Mouse (Mus musculus) hindbrain, embryonic 14.5 days (tissue): ENCODE results near the gene Nrsn2. TPM values are rescaled to one million over a fixed set of nuclear protein-coding genes. Genes with fewer than 3 reads are reported as not detected.
"Not testable (repeated sequence)": the region's sequence is repeated elsewhere in the genome, so short reads cannot be mapped to it uniquely, and the experiment has no call there.

ENCODE experiments used
- ATAC-seq: fragments of 200-750 bp; cut with Nextera tagmentation; 2 replicates; pipeline ENCODE4 v1.8.0; 2017; ENCODE audit warnings: moderate number of reproducible peaks, mild to moderate bottlenecking, moderate TSS enrichment, moderate library complexity; ENCODE audit not compliant: low FRiP score
- DNase-seq: peaks from one replicate; pipeline ENCODE4 v3.0.0-alpha.2; 2015; ENCODE audit warnings: low spot score
- H3K27ac ChIP-seq: fragments of 300-500 bp; sonication (generic); 2 replicates; pipeline ENCODE4 v1.5.1; 2014; ENCODE audit warnings: mild to moderate bottlenecking, moderate library complexity
- H3K27me3 ChIP-seq: fragments of 300-500 bp; sonication (generic); 2 replicates; pipeline ENCODE4 v1.6.1; 2014; ENCODE audit warnings: mild to moderate bottlenecking, low read length, mixed read lengths; ENCODE audit not compliant: control insufficient read depth, insufficient read depth
- H3K36me3 ChIP-seq: fragments of 300-500 bp; sonication (generic); replicated peaks from 2 replicates; pipeline ENCODE4 v1.6.1; 2014; ENCODE audit not compliant: control insufficient read depth, insufficient read depth
- H3K4me1 ChIP-seq: fragments of 300-500 bp; sonication (generic); replicated peaks from 2 replicates; pipeline ENCODE4 v1.6.1; 2014; ENCODE audit warnings: antibody characterized with exemption, low read length, mixed read lengths; ENCODE audit not compliant: control insufficient read depth, insufficient read depth
- H3K4me2 ChIP-seq: fragments of 300-500 bp; sonication (generic); replicated peaks from 2 replicates; pipeline ENCODE4 v1.6.1; 2014; ENCODE audit warnings: mild to moderate bottlenecking, moderate library complexity
- H3K4me3 ChIP-seq: fragments of 300-500 bp; sonication (generic); replicated peaks from 2 replicates; pipeline ENCODE4 v1.5.1; 2014; ENCODE audit warnings: mild to moderate bottlenecking, low read length
- H3K9ac ChIP-seq: fragments of 300-500 bp; sonication (generic); 2 replicates; pipeline ENCODE4 v1.6.1; 2014
- H3K9me3 ChIP-seq: fragments of 300-500 bp; sonication (generic); 2 replicates; pipeline ENCODE4 v1.6.1; 2016; ENCODE audit warnings: low read length; ENCODE audit not compliant: control insufficient read depth
- WGBS: fragments of 180-500 bp; shearing (Covaris S2); extraction: QIAGEN DNeasy Blood & Tissue Kit; methylation state at CpG from one replicate; pipeline ENCODE4 v1.1.7; 2014; 5-methylcytosine and 5-hydroxymethylcytosine counted together
- polyA plus RNA-seq: library from polyadenylated mRNA; unstranded; fragments of >200 nt; fragmentation: Nextera tagmentation; extraction: Ambion mirVana; gene quantifications from 2 replicates; pipeline ENCODE4 v1.2.1, GENCODE M21; 2014

Gene Nrsn2
- polyA plus RNA-seq, 1 experiment from 2014 or later: 48.0 TPM

DNA sequence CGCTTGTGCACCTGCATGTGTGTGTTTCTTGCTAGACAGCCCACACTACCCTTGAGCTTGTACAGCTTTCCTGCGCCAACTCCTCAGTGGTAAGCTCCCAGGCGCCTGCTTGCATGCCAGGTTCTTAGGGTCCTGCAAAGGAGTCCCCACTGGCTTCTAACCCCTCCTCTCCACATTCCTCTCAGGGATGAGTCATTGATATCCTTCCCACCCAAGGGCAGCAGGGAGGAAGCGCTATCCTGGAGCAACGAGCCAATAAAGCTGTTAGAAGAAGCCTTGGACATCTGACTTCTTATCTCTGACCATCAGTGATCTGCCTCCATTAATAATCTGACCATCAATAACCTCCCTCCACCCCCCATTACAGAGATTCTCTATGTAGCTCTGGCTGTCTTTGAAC, 8.5 kb downstream of the Nrsn2 start:
- Histone ChIP-seq H3K4me2 (no peak overlapping the region), H3K36me3 (no peaks in the 10 kb centered on the region), H3K9me3 (no peaks in the 10 kb centered on the region), H3K27ac (no peak overlapping the region), H3K27me3 (no peaks in the 10 kb centered on the region), H3K9ac (no peak overlapping the region), H3K4me3 (no peak overlapping the region), H3K4me1 (no peaks in the 10 kb centered on the region)
- no peak for DNase-seq
- WGBS: 95% methylated on average over 5 of the region's 5 CpGs
- ATAC-seq: no peak

DNA sequence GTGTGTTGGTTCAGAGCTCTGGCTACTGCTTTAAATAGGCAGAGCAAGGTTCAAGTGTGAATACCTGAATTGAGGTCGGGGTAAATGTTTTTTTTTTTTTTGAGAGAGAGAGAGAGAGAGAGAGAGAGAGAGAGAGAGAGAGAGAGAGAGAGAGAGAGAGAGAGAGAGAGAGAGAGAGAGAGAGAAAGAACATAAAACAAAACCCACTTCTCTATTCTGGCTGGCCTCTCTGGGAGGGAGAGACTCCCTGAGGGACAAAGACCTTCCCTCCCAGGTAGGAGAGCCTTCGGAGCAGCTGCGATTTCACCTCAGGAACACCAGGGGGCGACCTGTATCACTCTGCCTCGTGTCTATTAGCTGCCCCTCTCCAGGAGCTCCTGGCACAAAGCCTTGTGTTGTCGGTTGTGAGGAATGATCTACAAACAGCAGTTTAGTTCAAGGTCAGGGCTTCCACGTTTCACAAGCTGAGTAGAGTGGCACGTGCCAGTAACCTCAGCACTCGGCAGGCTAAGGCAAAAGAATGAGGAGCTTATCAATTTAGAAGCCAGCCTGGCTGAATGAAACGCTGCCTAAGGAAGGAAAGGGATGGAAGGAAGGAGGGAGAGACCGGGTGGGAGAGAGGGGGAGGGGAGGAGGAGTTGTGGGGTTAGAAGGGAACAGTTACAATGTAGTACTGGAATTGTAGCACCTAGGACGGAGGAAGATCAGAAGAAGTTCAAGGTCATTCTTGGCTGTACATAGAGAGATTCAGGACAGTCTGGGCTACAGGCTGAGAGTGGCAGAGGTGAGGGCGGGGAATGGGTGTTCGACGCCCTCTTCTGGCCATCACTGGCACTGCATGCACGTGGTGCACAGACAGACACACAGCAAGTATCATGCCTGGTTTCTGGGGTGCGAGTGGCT, 12.9 kb downstream of the Nrsn2 start:
- H3K4me2 ChIP-seq: peak overlapping the region; percentile 30
- no peaks in the 10 kb centered on the region for H3K27me3 ChIP-seq
- DNase-seq: peak; percentile 77
- H3K27ac ChIP-seq: peak overlapping the region; percentile 66; the same call in 1 of the 2 replicates
- no peaks in the 10 kb centered on the region for H3K36me3 ChIP-seq
- no peaks in the 10 kb centered on the region for H3K9me3 ChIP-seq
- ATAC-seq: peak; percentile 76
- H3K4me1 ChIP-seq: no peaks in the 10 kb centered on the region
- H3K9ac ChIP-seq: no peak overlapping the region
- no peak overlapping the region for H3K4me3 ChIP-seq
- 8% methylated on average over 17 of the region's 17 CpGs for WGBS

DNA sequence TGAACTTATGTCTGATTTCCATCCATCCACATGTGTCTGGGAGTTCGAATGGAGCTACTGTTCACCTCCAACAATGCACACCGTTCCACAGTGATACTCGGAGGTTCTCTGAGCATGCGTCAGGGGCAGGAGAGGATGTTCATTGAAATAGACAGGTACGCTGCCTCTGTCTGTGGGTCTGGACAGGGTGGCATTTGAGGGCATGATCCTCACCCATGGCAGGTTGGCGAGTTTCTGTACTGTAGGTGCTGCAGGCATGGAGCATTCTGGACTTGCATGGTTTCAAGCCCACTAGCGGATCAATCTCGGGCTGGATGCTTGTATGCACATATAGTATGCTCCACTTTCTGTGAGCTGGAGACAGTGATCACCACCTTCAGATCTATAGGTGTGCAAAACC, 15.2 kb downstream of the Nrsn2 start:
- Histone ChIP-seq H3K27ac (no peak overlapping the region), H3K4me1 (no peaks in the 10 kb centered on the region), H3K36me3 (no peaks in the 10 kb centered on the region), H3K4me2 (no peak overlapping the region), H3K9ac (no peak overlapping the region), H3K27me3 (no peaks in the 10 kb centered on the region), H3K4me3 (no peak overlapping the region), H3K9me3 (no peaks in the 10 kb centered on the region)
- DNase-seq: no peak
- 88% methylated on average over 8 of the region's 8 CpGs for WGBS
- ATAC-seq: no peak

DNA sequence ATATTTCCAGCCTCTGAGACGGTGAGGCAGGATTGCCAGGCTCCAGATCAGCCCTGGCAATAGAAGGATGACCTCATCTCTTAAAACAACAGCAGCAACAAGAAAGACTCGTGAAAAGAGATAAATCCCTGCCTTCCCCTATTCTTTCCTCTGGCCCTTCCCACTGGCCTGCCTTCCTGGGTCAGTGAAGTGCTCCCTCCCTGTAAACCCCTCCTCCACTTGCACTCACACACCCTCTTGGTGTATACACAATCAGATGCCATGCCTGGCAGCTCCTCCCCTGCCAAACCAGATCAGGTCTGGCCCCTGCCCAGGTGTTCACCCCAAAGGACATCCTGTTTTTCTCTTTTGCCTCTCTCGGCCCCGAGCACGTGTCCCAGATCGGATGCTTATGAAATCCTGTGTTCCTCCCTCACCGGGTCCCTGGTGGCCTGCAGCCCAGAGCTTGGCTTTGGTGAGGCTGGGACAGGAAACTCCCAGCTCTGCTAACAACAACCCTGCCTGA, 16.1 kb downstream of the Nrsn2 start:
- Histone ChIP-seq H3K4me3 (no peak overlapping the region), H3K9me3 (no peaks in the 10 kb centered on the region), H3K9ac (no peak overlapping the region), H3K27me3 (no peaks in the 10 kb centered on the region), H3K36me3 (no peaks in the 10 kb centered on the region), H3K27ac (no peak overlapping the region), H3K4me2 (no peak overlapping the region), H3K4me1 (no peaks in the 10 kb centered on the region)
- 66% methylated on average over 7 of the region's 7 CpGs for WGBS
- ATAC-seq: no peak
- DNase-seq: no peak

DNA sequence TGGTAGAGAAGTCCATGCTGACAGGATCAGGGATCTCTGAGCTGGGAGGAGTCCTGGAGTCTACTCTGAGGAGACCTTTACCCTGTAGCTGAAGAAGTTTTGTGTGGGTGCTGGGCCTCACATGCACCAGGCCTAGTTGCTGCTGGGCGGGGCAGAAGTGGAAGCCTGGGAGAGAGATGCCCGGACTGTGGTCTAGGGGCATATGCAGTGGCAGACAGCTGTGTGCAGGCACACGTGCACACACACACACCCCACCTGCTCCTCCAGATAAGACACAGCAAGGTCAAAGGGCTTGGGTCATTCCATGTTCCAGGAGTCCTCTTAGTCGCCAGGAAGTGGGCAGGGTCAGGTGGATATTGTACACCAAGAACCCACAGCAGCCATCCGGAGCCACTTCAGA, 16.8 kb downstream of the Nrsn2 start:
- DNase-seq: no peak

DNA sequence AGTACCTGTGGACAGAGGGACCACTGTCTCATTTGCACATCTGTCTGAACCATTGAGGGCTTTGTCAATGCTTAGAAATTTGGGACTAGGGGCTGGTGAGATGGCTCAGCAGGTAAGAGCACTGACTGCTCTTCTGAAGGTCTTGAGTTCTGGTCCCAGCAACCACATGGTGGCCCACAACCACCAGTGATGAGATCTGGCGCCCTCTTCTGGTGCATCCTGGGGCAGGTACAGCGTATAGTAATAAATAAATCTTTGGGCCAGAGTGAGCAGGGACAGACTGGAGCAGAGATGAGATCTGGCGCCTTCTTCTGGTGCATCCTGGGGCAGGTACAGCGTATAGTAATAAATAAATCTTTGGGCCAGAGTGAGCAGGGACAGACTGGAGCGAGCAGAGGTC, 17.5 kb downstream of the Nrsn2 start:
- not testable (repeated sequence) for ATAC-seq, H3K4me3 ChIP-seq, H3K9ac ChIP-seq, H3K4me1 ChIP-seq, H3K27ac ChIP-seq, DNase-seq, H3K27me3 ChIP-seq, H3K9me3 ChIP-seq, H3K4me2 ChIP-seq, H3K36me3 ChIP-seq
- WGBS: 73% methylated on average over 5 of the region's 5 CpGs

More for the DNA sequence above, 16.8 kb downstream of the Nrsn2 start:
- H3K36me3 ChIP-seq: no peaks in the 10 kb centered on the region
- no peak for ATAC-seq
- WGBS: 82% methylated on average over 5 of the region's 5 CpGs
- H3K4me3 ChIP-seq: no peak overlapping the region
- no peak overlapping the region for H3K4me2 ChIP-seq
- no peaks in the 10 kb centered on the region for H3K27me3 ChIP-seq
- no peak overlapping the region for H3K9ac ChIP-seq
- H3K4me1 ChIP-seq: no peaks in the 10 kb centered on the region
- H3K9me3 ChIP-seq: no peaks in the 10 kb centered on the region
- no peak overlapping the region for H3K27ac ChIP-seq

DNA sequence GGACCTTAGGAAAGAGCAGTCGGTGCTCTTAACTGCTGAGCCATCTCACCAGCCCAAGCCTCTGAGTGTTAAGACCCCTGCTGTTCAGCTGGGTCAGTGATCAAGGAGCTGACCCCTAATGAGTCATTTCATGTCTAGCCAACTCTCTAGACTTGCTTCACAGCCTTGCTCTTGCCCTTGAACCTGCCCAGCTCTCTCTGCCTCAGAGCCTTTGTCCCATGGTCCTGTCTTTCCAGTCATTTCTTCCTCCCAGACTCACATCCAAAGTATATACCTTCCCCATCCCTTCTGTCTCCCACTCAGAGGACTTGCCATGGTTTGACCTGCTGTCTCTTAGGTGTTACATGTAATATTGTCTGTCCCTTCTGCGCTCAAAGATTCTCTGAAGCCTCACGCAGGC, 19.2 kb downstream of the Nrsn2 start:
- Histone ChIP-seq H3K9ac (no peak overlapping the region), H3K4me3 (no peak overlapping the region), H3K27me3 (no peaks in the 10 kb centered on the region), H3K4me2 (no peak overlapping the region), H3K4me1 (no peaks in the 10 kb centered on the region), H3K36me3 (no peaks in the 10 kb centered on the region), H3K27ac (no peak overlapping the region), H3K9me3 (no peaks in the 10 kb centered on the region)
- ATAC-seq (no peak), DNase-seq (no peak)
- WGBS: 85% methylated on average over 3 of the region's 3 CpGs

DNA sequence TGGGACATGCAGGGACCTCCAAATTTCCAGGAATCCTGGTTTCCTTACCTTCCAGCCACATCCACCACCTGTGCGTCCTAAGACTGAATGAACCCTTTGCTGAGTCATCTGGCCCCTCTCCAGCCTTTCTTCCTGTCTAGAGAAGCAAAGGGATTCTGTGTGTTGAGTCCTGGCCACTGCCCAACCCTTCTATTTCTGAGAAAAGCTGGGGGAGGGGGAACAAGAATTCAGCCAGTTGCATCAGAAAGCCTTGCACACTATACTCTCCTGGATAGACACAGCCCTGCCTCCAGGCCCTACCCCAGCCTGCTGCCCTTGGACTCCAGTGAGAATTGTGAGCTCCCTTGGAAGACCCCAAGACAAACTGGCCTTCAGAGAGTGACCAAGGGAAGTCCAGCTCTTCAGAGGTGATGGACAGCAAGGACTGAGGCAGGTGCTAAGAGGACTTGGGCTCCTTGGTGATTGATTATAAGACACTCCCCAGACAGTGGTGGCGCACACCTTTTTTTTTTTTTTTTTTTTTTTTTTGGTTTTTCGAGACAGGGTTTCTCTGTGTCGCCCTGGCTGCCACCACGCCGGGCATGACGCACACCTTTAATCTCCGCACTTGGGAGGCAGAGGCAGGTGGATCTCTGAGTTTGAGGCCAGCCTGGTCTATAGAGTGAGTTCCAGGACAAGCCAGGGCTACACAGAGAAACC, 26.4 kb downstream of the Nrsn2 start:
- H3K27me3 ChIP-seq: 0 out of 2 replicates have a peak, but pooled peaks cover 5% of the 10 kb centered on the region
- no peaks in the 10 kb centered on the region for H3K9me3 ChIP-seq
- H3K9ac ChIP-seq: no peak overlapping the region
- WGBS: 93% methylated on average over 8 of the region's 8 CpGs
- no peaks in the 10 kb centered on the region for H3K36me3 ChIP-seq
- no peak overlapping the region for H3K4me2 ChIP-seq
- no peak overlapping the region for H3K4me3 ChIP-seq
- H3K4me1 ChIP-seq: no peaks in the 10 kb centered on the region
- no peak overlapping the region for H3K27ac ChIP-seq
- DNase-seq (no peak), ATAC-seq (no peak)

DNA sequence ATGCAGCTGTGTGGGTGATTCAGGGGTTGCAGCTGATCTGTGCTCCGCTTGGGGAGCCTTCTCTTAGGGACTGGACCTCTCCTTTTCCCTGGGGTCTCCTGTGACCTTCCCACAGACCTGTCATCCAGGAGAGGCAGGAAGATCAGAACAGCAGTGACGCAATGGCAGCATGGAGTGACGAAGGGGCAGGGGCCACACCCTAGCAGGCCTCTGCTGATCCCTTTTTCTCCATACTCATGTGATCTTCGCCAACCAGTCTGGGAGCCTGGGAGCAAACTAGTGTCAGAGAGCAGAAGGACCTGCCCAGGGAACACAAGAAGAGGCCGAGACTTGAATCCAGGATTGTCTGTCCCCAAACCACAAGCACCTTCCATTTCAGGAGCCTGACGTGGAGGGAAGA, 27.2 kb downstream of the Nrsn2 start:
- WGBS: 88% methylated on average over 6 of the region's 6 CpGs
- Histone ChIP-seq H3K4me3 (no peak overlapping the region), H3K4me2 (no peak overlapping the region), H3K27ac (no peak overlapping the region), H3K9me3 (no peaks in the 10 kb centered on the region), H3K27me3 (0 out of 2 replicates have a peak, but pooled peaks cover 6% of the 10 kb centered on the region), H3K9ac (no peak overlapping the region), H3K36me3 (no peaks in the 10 kb centered on the region), H3K4me1 (peaks cover 4% of the 10 kb centered on the region; the same call in 1 of the 2 replicates)
- no peak for ATAC-seq
- no peak for DNase-seq
